Mouse (Mus musculus) liver (tissue): ENCODE results near the gene Klk11.
A peak's percentile ranks its signal among the peaks of the same experiment; 100 is the strongest.

Experiments
- DNase-seq: peaks from one replicate; pipeline ENCODE4 v3.0.0-alpha.2; 2020; ENCODE audit warnings: mixed read lengths

Gene Klk11

GRCm38 (mm10) chr7:43797333-43797769 is 22.9 kb downstream of the Klk11 start, which contains the start of gene Klk8:
TSS of gene Klk8 (plus strand) at chr7:43797577.
- DNase-seq = peak; percentile 24

- no peak for DNase-seq
Measured at GRCm38 (mm10) chr7:43797844-43798462, 23.5 kb downstream of the Klk11 start.

GRCm38 (mm10) chr7:43799876-43800275 is 25.5 kb downstream of the Klk11 start:
- no peak for DNase-seq

- no peak for DNase-seq
Measured at GRCm38 (mm10) chr7:43810994-43811393, 36.6 kb downstream of the Klk11 start, which contains the start of gene Klk7. TSS of gene Klk7 (plus strand) at chr7:43811294.

- DNase-seq = no peak
Measured at GRCm38 (mm10) chr7:43815211-43815610, 40.8 kb downstream of the Klk11 start.

DNA sequence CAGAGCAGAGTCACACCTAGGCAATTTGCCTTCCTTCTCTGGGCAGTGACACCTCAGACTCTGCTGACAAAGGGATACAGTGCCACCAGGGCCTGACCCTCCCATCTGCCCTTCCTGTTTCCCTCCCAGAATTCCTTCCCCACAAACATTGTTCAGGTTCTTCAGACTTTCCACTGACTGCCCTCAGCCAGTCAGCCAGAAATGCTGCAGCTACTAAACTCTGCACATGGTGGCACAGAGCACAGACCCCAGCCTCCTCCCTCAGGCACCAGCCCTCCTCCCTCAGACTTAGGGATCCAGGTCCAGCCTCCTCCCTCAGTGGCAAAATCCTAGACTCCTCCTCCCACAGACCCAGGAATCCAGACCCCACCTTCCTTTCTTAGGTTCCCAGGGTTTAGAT is 42.3 kb downstream of the Klk11 start:
- no peak for DNase-seq

DNA sequence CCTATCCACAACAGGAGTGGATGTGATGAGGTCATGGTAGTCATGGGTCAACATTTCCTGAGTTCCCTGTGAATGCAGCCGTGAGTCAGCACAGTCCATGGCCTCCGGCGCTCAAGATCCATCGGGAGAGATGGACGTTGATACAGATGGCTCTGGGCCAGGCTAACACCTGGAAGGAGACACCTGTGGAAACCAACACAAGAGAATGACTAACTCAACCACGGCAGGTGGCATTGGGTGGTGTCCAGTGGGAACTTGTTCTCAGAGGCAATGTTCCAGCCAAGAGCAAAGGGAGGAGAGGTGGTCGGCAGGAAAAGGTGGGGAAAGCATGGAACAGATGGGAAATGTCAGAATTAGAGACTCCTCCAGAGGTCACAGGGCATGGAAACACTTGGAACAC is 47.2 kb downstream of the Klk11 start:
- DNase-seq = no peak

GRCm38 (mm10) chr7:43824199-43824598 is 49.8 kb downstream of the Klk11 start, which contains the start of gene Klk6:
TSS of gene Klk6 (plus strand) at chr7:43824499.
- no peak for DNase-seq

GRCm38 (mm10) chr7:43826056-43826455 is 51.7 kb downstream of the Klk11 start:
- DNase-seq = no peak

DNA sequence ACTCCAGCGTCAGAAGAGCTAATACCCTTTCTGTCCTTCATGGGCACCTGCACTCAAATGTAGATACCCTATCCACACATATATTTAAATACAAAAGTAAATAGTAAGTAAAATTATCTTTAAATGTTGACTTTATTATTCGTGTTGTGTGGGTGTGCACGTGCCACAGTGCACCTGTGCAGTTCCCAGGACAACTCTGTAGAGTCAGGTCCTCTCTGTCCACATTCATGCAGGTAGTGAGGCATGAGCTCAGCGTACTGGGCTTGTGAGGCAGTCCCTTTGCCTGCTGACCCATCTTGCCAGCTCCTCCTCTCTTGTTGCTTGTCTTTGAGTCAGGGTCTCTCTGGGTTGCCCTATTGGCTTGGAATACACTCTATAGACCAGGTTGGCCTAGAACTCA is 53.3 kb downstream of the Klk11 start:
- DNase-seq = no peak
